Mouse (Mus musculus) embryo, embryonic 9.5 days (tissue): Measurements from ENCODE around the gene Hist1h1t.
"Not testable (repeated sequence)": the region's sequence is repeated elsewhere in the genome, so short reads cannot be mapped to it uniquely, and the experiment has no call there.

Experiments used
- DNase-seq: peaks from one replicate; pipeline ENCODE4 v3.0.0-alpha.2; 2017; ENCODE audit errors: extremely low spot score

Gene Hist1h1t

DNA sequence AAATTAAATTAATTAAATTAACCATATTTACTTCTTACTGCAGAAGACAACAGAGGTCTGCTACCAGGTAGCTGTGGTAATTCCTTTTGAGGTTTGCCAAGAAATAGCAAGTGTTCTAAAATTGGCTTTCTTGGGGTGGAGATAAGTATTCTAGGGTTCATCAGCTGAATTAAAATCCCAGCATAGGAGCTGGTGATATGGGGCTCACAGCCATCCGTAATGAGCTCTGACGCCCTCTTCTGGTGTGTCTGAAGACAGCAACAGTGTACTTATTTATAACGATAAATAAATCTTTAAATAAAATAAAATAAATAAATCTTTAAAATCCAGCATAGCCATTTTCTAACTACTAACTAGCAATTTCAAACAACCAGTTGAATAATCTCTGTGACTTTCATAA, 4.2 kb downstream of the Hist1h1t start:
- DNase-seq: no peak

- peak; percentile 80 for DNase-seq
Measured at GRCm38 (mm10) chr13:23700786-23701520, 5.3 kb downstream of the Hist1h1t start.

- no peak for DNase-seq
Measured at GRCm38 (mm10) chr13:23702220-23702619, 6.6 kb downstream of the Hist1h1t start.

GRCm38 (mm10) chr13:23702801-23703200, 7.2 kb downstream of the Hist1h1t start:
- DNase-seq: not testable (repeated sequence)

DNA sequence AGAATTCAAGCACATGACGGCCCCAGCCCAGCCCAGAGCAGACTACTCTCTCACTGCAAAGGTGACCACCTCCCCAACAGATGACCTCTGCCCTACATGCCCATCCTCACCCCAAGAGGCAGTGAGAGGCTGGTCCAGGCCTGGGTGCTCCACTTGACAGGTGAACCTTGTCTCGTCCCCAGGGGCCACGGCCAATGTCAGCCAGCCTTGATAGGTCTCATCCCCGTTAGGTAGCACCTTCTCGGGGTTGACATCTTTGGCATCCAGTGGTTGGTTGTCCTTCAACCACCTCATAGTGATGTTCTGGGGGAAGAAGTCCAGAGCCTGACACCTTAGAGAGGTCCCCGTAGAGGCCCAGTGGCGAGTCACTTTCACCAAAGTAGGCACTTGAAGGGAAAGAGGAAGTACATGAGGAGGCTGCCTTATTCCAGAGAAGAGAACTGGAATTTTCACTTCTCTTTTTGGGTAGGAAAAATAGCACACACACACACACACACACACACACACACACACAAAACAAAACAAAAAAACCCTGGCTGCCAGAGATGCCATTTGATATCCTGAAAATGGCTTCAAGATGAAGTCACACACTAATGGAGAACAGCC, 10.2 kb downstream of the Hist1h1t start:
- no peak for DNase-seq

DNA sequence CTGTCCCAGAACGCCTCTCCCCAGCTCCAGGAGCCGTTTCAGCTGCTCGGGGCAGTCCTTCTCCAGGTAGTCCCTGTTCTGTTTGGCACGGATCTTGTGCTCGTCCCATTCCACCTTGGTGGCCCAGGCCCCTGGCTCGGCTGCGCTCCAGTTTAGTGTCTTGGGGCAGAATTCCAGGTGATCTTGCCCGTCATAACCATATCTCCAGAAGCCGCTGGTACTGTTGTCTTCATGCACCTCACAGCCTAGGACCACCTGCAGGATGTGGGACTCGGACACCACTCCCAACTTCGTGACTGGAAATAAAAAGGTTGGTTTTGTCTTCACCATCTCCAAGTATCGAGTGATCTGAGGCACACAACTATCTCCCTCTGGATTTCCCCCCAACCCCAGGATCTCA, 11.2 kb downstream of the Hist1h1t start:
- DNase-seq: no peak

- no peak for DNase-seq
Measured at GRCm38 (mm10) chr13:23708041-23708440, 12.4 kb downstream of the Hist1h1t start.

DNA sequence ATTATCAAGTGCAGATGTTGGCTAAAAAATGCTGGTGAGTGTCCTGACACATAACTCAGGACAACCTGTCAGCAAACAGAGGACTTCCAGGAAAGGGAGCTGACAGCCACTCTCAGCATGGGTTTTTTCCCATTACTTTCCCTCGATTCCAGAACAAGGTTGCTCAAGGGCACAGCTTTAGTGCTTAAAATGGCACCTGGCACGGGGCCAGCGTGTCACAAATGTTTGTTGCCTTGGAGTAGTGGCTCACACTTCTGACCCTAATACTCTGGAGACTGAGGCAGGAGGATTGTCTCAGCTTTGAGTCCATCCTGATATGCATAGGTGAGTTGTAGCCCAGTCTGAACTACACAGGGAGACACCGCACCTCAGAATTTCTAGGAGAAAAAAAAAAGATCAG, 13.0 kb downstream of the Hist1h1t start:
- DNase-seq: no peak

- DNase-seq: no peak
Measured at GRCm38 (mm10) chr13:23709714-23710373, 14.2 kb downstream of the Hist1h1t start.

- peak; percentile 59 for DNase-seq
Measured at GRCm38 (mm10) chr13:23710374-23711089, 14.9 kb downstream of the Hist1h1t start, which contains the start of gene Hfe. Gene Hfe (minus strand): TSS chr13:23710854.

GRCm38 (mm10) chr13:23716261-23717042, 20.8 kb downstream of the Hist1h1t start:
- DNase-seq: no peak

DNA sequence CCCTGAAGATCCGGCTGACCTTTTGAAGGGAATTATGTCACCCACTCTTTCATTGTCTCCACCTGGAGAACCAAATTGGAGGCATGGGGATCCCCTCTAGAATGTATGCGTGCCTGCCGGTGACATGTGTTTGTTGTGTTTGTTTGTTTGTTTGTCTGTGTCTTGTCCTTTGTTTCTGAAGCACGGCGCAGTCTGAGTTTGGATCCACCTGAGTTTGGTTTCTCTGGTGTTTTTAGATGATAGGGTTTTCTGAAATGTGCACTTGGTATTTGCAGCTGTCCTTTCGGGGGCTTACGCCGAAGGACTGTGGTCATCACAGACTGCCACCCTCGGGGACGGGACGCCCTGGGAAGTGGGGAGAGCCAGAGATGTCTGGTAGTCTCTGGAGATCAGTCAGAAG, 21.6 kb downstream of the Hist1h1t start:
- no peak for DNase-seq

DNA sequence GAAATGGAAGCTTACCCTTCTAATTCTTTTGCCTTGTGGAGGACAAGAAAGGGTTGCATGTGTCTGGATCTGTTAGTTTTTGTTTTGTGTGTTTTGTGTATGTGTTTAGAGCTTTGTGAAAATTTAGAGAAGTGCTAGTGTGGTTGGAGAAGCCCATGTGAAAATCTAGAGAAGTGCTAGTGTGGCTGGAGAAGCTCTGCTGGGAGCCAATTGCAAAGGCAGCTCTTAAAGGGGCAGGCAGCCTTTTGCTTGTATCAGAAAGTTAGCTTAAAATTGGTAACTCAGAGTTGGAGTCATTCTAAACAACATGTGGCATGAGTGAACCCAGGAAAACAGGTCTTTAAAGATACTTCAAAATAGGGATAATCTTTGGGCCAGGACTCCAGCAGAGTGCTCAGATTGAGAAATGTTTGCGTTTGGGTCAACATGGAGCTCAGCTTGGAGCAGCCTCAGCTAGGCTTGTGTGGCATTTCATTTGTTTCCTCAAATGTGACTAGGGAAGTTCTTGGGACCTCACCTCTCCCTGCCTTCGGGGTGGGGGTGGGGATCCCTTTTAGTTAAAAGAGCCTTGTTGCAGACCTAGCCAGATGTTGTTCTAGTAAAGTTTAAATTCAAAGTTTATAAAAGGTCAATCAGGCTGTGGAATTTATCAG, 22.1 kb downstream of the Hist1h1t start:
- DNase-seq: not testable (repeated sequence)

DNA sequence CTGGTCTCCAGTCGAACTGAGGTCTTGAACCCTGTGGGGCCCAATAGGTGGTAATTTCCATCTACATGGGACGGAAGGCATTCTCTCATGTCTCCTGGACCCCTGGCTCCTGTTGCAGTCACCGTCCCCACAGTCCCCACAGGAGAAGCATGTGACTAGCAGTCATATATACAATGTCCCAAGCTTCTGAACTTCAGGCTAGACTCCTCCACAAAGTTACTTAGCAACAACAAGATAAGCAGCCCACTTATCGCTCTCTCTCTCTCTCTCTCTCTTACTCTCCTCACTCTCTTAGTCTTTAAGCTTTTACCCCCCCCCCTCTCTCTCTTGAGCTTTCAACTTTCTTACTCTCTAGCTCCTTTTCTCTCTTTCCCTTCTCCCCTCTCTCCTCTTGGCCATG, 28.6 kb downstream of the Hist1h1t start:
- no peak for DNase-seq

- no peak for DNase-seq
Measured at GRCm38 (mm10) chr13:23725213-23725612, 29.6 kb downstream of the Hist1h1t start.

DNA sequence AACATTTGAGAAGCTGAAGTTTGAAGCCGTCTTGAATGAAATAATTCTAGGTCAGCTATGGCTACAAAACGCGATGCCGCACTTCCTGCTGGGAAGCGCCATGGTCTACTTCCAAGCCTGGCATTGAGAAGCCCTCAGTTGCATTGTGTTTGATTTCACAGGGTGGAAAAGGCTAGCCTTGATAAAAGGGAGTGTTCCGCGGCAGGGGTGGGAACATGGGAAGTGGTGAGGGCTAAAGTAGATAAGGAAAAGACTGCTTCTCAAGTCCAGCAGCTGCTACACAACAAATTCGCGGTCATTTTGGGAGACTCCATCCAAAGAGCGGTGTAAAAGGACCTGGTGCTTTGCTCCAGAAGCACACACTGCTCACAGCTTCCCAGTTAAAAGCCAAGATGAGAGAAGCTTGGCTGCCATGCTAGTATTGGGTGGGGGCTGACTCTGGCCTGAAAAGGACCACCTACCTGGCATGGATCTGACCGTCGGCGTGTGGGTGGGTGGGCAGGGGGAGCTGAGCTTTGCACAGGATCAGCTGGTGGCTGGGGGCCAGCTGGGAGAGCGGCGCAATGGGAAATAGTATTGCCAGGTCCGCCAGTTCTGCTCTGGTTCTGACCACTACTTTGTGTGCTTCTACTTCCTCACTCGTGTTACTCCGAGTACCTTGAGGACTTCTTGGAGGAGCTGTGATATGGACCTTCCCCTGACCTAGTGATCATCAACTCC, 33.0 kb downstream of the Hist1h1t start:
- no peak for DNase-seq

DNA sequence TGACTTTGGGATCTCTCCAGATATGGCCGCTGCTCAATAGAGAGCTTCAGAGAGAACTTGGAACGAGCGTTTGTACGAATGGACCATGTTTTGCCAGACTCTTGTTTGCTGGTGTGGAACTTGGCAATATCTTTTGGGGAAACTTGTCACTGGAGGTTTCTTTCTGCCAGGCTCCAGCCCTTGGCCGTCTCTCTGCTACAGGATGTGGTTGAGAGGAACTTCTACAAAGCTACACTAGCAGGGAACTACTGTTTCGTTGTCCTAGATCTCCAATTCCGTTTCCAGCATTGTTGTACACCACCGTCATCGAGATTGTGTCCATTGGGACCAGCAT, 33.5 kb downstream of the Hist1h1t start:
- DNase-seq: no peak

DNA sequence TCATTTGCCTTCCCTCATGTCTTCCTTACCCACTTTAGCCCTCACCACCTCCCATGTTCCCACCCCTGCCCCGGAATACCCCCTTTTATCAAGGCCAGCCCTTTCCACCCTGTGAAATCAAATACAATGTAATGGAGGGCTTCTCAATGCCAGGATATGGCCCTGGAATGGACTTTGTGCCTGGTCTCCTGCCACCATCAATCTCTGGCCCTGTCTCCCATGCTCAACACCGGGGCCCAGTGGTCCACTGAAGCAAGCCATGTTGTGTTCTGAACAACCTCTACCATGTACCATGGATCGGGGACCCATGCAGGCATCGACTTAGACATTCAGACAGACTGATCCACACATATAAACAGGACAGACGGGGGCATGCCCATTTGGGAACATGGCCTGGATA, 34.1 kb downstream of the Hist1h1t start:
- DNase-seq: no peak

- no peak for DNase-seq
Measured at GRCm38 (mm10) chr13:23730479-23730878, 34.9 kb downstream of the Hist1h1t start.

DNA sequence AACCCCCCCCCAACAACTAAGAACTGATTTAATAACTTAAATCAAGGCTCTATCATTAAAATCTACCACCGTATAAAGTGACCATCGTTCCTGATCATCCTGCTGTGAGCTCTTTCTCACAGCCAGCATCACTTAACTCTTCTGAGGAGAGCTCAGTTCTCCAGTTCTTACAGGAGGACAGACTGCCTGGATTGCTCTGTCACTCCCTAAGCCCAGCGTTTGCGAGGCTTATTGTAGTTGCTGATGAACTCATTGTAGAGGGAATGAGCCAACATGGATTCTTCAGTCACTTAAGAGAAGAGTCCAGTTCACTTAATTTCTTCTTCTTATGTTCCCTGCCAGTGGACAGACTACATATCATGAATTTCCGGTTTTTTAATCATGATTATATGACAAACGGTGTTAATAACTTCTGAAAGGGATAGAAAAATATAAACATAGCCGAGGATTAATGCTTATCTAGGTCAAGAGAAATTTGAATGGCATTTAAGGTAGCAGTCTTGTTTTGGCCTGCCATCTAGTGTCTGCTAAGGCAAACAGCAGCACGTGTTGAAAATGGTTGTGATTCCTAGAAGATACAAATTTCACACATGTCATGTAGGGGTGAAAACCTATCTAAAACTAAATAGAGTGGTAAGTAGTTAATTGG, 36.7 kb downstream of the Hist1h1t start:
- DNase-seq: no peak
